Mouse (Mus musculus): Measurements from ENCODE around the gene Rsph9.

The Rsph9 gene

DNA sequence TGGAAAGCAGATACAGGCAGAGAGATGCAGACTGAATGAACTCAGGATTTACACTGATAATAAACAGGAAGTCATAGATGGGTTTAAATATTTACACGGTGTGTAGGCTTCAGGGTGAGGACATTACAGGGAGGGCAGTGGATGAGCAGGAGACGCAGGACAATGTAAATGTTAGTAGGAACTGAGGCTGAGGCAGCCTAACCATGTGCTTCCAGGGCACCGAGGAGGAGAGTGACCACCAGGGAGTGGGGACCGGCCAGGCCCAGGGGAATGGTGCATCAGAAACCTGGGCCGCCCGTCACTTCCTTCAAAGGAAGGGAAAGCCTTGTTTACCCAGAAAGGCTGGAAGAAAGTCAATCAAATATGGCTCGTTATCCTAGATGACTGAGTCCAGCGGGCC is 45.5 kb downstream of the Rsph9 start:
- no peak for DNase-seq

DNA sequence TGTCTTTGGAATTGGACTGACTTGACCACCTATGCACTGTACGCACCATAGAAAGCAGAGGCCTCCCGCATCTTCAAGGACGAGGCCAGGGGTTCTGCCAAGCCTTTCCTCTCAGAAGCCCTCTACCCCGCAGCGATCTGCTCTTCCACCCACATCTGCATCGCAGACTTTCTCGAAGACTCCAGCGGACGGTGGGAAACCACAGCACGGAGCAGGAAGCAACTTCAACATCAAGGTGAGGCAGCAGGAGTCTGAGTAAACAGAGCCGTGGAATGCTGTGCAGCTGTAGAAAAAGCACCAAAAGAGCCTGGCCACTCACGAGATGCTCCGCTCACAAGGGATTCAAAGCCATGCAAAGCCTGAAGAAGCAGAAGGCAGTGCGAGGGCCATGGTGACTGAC is 52.1 kb downstream of the Rsph9 start:
- DNase-seq, result no peak

DNA sequence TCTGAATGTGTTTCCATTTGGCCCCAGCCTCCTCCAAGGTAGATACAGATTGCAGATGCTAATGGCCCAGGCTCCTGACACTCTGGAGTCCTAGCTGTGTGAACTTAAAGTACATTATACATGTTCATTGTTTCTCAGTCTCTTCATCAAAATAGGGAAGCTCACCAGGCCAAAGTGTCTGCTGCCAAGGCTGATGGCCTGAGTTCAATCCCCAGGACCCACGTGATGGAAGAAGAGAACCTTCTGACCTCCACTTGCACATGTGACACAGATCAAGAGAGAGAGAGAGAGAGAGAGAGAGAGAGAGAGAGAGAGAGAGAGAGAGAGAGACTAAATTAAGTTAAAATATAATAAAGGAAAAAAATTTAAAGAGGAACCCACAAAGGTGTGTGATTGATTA is 52.7 kb downstream of the Rsph9 start:
- no peak for DNase-seq

DNA sequence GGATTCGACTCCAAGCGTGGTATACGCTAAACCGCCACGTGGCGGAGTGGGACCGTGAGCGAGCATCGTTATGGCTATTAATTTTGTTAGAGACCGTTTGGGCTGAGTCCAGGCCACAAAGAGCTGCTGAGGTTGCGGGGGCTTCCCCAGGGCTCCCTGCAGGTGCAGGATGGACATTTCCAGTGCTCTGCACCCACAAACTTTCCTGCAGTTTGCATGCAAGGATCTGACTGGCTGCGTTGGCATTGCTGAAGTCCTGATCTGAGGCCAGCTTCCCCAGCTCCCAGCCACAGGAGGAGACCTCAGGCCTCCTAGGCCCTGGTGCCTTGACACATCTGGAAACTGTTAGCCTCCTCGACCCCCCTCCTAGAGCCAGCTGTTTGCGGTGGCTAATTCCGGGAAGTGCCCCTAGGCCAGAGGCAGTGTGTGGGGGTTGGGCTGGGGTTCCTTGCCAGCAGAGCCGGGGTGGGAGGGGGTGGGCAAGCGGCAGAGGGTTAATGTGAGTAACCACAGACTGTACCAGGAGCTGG is 57.6 kb downstream of the Rsph9 start:
- no peak for DNase-seq

DNA sequence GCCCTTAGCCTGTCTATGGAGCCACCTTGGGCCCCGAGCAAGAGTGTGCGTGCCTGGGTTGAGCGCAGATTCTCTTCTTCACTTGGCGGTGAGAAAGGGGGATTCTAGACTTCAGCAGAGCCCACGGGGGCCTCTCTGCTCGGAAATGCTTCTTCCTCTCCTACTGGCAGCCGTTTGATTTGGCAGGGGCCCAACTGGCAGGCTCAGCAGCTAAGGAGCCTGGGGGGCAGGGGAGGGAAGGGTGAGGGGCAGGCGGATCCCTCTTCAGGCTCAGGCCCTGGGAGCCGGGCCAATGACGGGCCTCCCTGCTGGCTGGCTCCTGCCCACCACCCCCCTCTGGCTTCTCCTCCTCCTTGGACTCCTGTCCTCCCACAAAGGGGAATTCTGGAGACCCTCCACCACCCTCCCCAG is 59.9 kb downstream of the Rsph9 start:
- DNase-seq, result peak; percentile 55

DNA sequence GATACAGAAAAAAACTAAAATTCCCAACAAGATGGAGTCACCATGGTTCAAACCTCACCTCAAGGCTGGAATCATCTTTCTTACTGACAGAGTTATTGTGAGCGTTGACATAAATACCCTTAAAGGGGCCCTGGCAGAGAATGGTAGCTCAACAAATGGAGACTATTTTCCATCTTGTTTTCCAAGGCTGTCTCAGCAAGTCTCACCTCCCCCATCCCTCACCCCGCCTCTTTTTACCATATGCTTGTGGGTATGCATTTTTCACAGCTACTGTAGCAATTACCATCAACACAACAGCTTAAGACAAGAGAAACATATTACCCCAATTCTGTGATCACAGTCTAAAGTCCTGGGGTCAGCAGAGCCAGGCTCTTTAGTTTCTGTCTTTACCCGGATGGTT is 60.6 kb downstream of the Rsph9 start:
- DNase-seq, result no peak

DNA sequence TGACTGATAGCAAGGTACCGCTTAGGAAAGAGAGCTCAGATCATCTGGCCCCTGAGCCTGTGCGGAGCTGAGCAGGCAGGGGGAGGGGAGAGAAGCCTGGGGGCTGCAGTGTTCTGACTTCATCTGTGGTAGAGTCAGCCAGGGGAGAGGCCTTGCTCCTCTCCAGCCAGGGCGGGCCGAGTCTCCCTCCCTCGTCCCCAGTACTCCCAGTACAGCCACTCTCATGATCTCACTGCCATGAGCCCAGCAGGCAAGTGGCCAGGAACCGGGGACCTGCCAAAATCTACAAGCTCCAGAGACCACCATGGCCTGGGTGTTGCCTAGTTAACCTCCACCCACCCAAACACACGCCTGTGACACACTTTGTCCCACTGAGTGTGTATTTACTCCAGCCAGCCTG is 62.4 kb downstream of the Rsph9 start:
- no peak for DNase-seq

DNA sequence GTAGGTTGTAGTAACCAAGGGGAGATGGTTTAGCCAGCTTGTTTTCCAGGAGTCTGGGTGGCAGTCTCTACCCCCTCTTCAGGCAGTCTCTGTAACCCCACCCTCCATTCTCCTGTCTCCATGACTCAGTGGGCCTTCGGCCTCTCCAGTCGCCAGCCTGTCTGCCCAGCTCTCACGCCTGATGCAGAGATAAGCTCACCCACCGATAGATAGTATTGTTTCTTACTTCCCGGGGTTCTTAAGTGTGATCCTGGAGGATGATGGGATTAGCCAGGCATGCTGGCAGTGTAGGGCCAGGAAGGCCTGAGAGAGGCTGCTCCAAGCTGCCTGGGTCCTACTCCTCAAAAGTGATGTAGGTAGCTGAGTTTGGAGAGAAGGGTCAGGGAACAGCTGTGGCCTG is 63.0 kb downstream of the Rsph9 start:
- DNase-seq, result no peak

DNA sequence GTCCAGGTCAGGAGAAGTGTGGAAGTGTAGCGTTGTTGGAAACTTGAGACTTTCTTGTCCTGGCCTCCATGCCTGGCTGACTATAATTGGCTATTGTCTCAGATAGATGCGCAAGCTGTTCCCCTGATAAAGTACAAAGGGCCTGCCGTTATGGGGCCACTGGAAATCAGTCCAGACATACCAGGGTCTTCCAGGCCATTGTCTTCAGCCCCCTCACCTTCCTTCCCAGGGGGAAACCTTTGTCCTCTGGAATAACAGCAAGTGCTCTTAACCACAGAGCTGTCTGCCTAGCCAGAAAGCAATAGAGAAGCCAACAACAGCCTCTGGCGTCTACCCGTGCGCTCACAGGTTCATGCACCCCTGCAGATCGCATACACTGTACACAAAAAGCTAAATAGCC is 63.6 kb downstream of the Rsph9 start:
- no peak for DNase-seq

DNA sequence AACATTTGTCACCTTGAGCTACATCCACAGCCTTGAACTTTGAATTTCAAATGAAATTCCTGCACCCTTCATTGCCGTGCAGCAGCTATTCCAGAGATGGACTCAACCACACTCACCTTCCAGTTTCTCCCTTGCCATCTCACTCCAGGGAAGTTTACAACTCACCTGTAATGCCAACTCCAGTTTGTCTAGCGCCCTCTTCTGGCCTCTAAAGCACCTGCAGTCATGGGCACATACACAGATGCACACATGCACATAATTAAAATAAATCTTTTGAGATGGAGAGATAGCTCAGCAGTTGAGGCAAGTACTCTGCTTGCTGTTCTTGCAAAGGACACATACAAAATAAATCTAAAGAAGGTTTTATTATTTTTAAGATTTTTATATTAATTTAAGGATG is 65.0 kb downstream of the Rsph9 start:
- DNase-seq, result no peak

DNA sequence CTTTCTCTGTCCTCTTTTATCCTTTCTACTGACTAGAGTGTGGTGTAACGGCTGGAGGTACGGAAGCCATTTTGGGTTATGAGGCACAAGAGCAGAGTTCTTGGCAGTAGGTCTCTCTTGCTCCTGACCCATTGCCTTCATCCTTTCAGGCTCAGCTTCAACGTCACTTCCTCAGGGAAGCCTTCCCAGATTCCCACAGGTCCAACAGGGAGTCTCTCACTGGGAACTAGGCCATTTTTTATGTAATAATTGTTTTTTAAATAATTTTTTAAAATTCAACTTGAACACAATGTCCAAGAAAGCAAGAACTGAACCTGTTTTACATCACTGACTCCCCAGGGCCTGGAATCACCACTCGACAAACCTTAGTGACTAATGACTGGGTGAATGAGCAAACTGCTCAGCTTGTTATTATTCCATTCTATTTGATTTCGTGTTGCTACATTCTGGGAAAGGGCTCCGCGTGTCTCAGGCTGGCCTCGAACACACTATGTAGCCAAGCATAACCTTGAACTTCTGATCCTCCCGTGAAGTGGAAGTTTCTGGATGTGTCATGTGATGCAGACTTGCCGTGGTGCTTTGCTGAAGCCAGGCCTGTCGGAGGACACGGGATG is 66.0 kb downstream of the Rsph9 start:
- no peak for DNase-seq

DNA sequence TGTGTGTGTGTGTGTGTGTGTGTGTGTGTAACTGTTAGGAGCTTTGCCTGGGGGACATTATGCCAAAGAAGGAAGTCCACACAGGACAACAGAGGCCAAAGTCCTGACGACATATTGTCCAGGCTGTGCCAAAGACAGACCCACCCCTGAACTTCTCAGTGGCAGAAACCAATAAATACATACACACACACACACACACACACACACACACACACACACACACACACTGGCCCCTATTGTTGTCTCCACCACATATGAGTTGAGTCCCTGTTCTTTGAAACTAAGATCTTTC is 67.8 kb downstream of the Rsph9 start:
- no peak for DNase-seq

DNA sequence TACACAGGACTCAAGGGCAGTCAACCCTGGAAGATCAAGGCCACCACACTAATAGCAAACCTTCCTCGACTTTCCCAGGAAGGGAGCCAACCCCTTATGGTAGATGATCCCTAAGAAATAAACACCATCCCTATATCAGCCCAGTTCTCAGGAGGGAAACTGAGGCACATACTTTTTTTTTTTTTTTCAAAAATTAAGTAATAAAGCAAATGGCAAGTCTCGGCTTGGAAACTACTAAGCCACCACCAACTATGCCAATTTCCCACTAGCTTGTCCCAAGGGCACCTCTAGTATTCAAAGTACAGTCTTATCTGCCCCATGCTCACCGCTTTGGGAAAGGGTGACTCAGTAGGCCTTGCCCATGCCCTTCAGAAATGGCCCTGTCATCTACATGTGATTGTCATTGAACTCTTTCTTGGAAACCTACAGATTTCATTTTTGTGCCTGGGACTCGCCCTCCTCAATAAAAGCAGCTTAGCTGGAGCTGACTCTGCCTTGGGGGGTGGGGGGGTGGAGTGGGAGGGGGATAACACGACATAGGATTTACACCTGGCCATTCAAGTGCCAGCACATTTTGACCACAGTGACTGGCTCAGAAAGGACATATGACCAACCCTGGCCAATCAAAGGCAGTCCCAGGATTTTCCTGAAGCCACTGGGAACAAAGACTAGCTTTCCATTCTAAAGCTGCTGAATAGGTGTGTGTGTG is 68.3 kb downstream of the Rsph9 start:
- no peak for DNase-seq

DNA sequence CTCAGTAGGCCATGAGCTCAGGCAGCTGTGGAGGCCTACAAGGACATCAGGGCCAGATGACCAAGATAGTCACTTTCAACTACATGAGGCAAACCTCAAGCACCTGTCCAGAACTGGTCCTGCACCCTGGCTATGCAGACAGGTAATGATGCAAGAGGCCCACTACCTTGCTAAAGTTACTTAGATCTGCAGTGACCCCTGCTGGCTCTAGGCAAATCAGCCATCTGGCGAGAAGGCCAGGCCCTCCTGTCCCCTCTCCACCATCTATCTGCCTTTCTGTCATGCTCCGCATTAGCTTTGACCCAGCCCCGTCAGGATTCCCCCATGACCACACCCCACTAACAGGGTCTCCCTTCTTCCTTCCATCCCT is 68.9 kb downstream of the Rsph9 start:
- peak; percentile 46 for DNase-seq

DNA sequence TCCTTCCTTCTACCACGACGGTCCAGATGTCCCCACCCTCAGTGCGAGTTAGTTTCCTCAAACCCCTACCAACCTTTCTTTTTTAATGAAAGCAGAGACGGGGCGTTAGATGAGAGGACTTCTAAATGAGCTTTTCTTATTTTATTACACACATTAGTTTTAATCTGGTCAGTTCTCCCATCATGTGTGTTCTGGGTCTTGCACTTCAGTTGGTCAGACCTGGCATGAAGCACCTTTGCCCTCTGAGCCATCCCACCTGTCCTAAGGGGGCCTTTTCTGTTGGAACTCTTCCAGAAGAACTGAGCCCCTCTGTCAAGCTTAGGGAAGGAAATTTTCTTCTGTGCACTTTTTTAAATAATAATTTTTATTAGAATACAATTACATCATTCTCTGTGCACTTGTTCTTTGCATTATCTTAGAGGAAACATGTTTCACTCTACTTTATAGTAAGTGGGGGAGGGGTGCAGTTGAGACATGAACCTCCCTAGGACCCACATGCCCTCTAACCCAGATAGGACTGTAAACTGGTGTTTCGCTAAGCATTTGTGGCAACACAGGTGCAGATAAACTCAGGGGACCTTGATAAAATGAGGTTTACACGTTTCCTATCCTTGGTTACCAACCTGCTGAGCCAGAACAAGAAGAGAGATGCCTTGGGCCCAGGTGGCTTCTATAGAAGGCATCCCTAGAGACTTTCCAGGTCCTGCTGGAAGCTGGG is 69.5 kb downstream of the Rsph9 start:
- DNase-seq, result no peak

DNA sequence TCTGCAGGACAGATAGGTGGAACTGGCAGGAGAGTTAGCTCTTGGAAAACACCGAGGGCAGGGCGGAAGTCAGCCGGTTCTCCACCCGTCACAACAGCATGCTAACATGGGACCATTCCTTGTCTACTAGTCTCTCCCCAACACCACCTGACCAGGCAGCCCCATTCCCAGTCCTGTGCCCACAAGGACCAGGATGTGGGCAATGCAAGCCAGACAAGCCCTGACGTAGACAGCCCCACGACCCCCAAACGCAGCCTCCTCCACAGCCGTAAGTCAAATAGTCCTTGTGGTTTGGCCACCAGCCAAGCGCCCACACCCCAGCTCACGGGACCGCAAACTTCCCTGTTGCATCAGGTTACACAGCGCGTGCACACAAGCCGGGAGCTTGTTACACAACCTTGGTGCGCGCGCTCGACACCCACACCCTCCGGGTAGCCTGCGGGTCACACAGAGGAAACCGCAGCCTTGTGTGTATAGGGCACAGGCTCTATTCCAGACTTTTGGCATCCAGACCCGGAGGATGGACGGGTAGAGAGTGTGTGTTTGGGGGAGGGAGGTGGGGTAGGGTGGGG is 70.2 kb downstream of the Rsph9 start:
- DNase-seq, result peak; percentile 59
